Mouse (Mus musculus) forebrain, embryonic 11.5 days (tissue): ENCODE data around the gene Tmem217. TPM values are rescaled to one million over a fixed set of nuclear protein-coding genes. Genes with fewer than 3 reads are reported as not detected.
"Not testable (repeated sequence)": the region's sequence is repeated elsewhere in the genome, so short reads cannot be mapped to it uniquely, and the experiment has no call there.

ENCODE experiments used
- ATAC-seq: fragments of 200-750 bp; cut with Nextera tagmentation; replicated peaks from 2 replicates; pipeline ENCODE4 v1.8.0; 2017; ENCODE audit warnings: moderate TSS enrichment; ENCODE audit not compliant: low FRiP score
- DNase-seq: peaks from one replicate; pipeline ENCODE4 v3.0.0-alpha.2; 2017; ENCODE audit warnings: low spot score
- H3K27ac ChIP-seq: fragments of 300-500 bp; sonication (generic); 2 replicates; pipeline ENCODE4 v1.5.1; 2014; ENCODE audit warnings: low read depth, low read length
- H3K27me3 ChIP-seq: fragments of 300-500 bp; sonication (generic); 2 replicates; pipeline ENCODE4 v1.6.1; 2014; ENCODE audit warnings: mild to moderate bottlenecking, low read length, mixed read lengths; ENCODE audit not compliant: control insufficient read depth, insufficient read depth
- H3K36me3 ChIP-seq: fragments of 300-500 bp; sonication (generic); 2 replicates; pipeline ENCODE4 v1.6.1; 2014; ENCODE audit warnings: mild to moderate bottlenecking, low read length, moderate library complexity, mixed read lengths; ENCODE audit not compliant: control insufficient read depth, insufficient read depth
- H3K4me1 ChIP-seq: fragments of 300-500 bp; sonication (generic); replicated peaks from 2 replicates; pipeline ENCODE4 v1.6.1; 2014; ENCODE audit warnings: low read length, mixed read lengths; ENCODE audit not compliant: control insufficient read depth, insufficient read depth
- H3K4me2 ChIP-seq: fragments of 300-500 bp; sonication (generic); 2 replicates; pipeline ENCODE4 v1.6.1; 2014; ENCODE audit warnings: low read depth, mild to moderate bottlenecking, low read length, moderate library complexity, mixed read lengths; ENCODE audit not compliant: severe bottlenecking
- H3K4me3 ChIP-seq: fragments of 300-500 bp; sonication (generic); 2 replicates; pipeline ENCODE4 v1.5.1; 2014; ENCODE audit warnings: low read depth, low read length
- H3K9ac ChIP-seq: fragments of 300-500 bp; sonication (generic); 2 replicates; pipeline ENCODE4 v1.6.1; 2014; ENCODE audit warnings: low read length
- H3K9me3 ChIP-seq: fragments of 300-500 bp; sonication (generic); 2 replicates; pipeline ENCODE4 v1.6.1; 2016; ENCODE audit warnings: low read length, mixed read lengths; ENCODE audit not compliant: control insufficient read depth
- WGBS: fragments of 180-500 bp; shearing (Covaris S2); extraction: QIAGEN DNeasy Blood & Tissue Kit; methylation state at CpG from one replicate; pipeline ENCODE4 v1.1.7; 2014; 5-methylcytosine and 5-hydroxymethylcytosine counted together
- polyA plus RNA-seq: library from polyadenylated mRNA; unstranded; fragments of >200 nt; fragmentation: Nextera tagmentation; extraction: Ambion mirVana; gene quantifications from 2 replicates; pipeline ENCODE4 v1.2.1, GENCODE M21; 2014

The Tmem217 gene
- polyA plus RNA-seq, 1 experiment from 2014 or later = 0.71 TPM

DNA sequence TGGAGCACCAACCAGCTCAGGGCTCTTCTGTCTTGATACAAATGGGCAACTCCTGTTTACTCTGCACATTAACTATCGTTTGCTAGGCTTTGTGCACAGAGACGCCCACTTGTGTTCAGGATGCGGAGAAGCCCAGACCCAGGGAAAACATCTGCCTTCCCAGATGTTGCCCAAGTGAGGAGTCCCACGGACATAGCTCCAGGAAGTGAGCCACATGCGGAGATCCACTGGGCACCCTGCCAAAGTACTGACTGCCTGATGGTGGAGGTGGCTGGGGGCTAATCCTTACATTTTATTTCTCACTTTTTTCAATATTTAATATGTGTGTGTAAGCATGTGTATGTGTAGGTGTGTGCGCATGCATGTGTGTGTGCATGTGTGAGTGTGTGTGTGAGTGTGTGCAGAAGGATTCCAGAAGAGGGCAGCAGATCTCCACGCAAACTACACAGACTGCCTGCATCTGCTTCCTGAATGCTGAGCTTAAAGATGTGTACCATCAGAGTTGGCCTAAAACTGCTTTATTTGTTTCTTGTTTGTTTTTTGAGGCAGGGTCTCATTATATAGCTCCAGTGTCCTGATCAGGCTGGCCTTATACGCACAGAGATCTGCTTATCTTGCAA lies 23.5 kb downstream of the Tmem217 start:
- 91% methylated on average over 8 of the region's 8 CpGs for WGBS
- DNase-seq = no peak

GRCm38 (mm10) chr17:29525613-29526012 lies 26.6 kb downstream of the Tmem217 start:
- Histone ChIP-seq H3K9me3 (no peaks in the 10 kb centered on the region), H3K36me3 (no peaks in the 10 kb centered on the region), H3K4me1 (no peaks in the 10 kb centered on the region), H3K4me3 (no peak overlapping the region), H3K27me3 (no peaks in the 10 kb centered on the region), H3K27ac (no peak overlapping the region), H3K4me2 (no peak overlapping the region), H3K9ac (no peak overlapping the region)
- no peak for DNase-seq
- 81% methylated on average over 2 of the region's 2 CpGs for WGBS
- ATAC-seq = no peak

More for the DNA sequence above, 23.5 kb downstream of the Tmem217 start:
- H3K9me3 ChIP-seq = no peaks in the 10 kb centered on the region
- H3K27ac ChIP-seq = no peak overlapping the region
- H3K36me3 ChIP-seq = no peaks in the 10 kb centered on the region
- no peak overlapping the region for H3K4me3 ChIP-seq
- ATAC-seq = no peak
- no peaks in the 10 kb centered on the region for H3K4me1 ChIP-seq
- H3K27me3 ChIP-seq = no peaks in the 10 kb centered on the region
- no peak overlapping the region for H3K9ac ChIP-seq
- no peak overlapping the region for H3K4me2 ChIP-seq

DNA sequence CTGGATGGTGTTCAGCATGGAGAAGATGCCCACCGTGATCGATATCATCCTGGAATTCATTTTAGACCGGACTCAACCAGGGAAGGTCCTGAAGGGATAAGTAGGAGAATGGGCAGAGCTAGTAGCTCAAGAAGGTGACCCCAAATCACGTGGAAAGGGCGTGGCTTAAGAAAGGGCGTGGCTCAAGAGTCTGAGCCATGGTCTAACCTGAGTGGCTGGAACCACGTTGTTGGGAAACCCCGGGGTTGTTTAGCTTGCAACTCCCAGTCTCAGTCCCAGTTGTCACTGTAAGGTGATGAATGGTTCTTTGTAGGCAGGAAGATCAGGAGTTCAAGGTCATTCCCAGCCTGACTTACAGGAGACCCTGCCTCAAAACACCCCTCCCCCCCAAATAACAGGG lies 32.5 kb downstream of the Tmem217 start:
- no peak overlapping the region for H3K4me2 ChIP-seq
- no peaks in the 10 kb centered on the region for H3K9me3 ChIP-seq
- ATAC-seq (no peak), DNase-seq (no peak)
- no peaks in the 10 kb centered on the region for H3K4me1 ChIP-seq
- 78% methylated on average over 8 of the region's 8 CpGs for WGBS
- no peak overlapping the region for H3K27ac ChIP-seq
- no peak overlapping the region for H3K4me3 ChIP-seq
- H3K36me3 ChIP-seq = no peaks in the 10 kb centered on the region
- H3K27me3 ChIP-seq = no peaks in the 10 kb centered on the region
- no peak overlapping the region for H3K9ac ChIP-seq

GRCm38 (mm10) chr17:29518665-29519064 lies 33.5 kb downstream of the Tmem217 start:
- not testable (repeated sequence) for ATAC-seq, H3K4me3 ChIP-seq, DNase-seq, H3K4me1 ChIP-seq, H3K27ac ChIP-seq, H3K27me3 ChIP-seq, H3K36me3 ChIP-seq, H3K9me3 ChIP-seq, H3K9ac ChIP-seq, H3K4me2 ChIP-seq
- 88% methylated on average over 5 of the region's 5 CpGs for WGBS

GRCm38 (mm10) chr17:29514435-29514834 lies 37.8 kb downstream of the Tmem217 start:
- 3% methylated on average over 11 of the region's 11 CpGs for WGBS
- Histone ChIP-seq H3K9ac (no peak overlapping the region), H3K4me1 (no peaks in the 10 kb centered on the region), H3K27ac (no peak overlapping the region), H3K4me2 (no peak overlapping the region), H3K36me3 (no peaks in the 10 kb centered on the region), H3K9me3 (no peaks in the 10 kb centered on the region), H3K4me3 (no peak overlapping the region), H3K27me3 (no peaks in the 10 kb centered on the region)
- no peak for ATAC-seq
- DNase-seq = peak; percentile 84

DNA sequence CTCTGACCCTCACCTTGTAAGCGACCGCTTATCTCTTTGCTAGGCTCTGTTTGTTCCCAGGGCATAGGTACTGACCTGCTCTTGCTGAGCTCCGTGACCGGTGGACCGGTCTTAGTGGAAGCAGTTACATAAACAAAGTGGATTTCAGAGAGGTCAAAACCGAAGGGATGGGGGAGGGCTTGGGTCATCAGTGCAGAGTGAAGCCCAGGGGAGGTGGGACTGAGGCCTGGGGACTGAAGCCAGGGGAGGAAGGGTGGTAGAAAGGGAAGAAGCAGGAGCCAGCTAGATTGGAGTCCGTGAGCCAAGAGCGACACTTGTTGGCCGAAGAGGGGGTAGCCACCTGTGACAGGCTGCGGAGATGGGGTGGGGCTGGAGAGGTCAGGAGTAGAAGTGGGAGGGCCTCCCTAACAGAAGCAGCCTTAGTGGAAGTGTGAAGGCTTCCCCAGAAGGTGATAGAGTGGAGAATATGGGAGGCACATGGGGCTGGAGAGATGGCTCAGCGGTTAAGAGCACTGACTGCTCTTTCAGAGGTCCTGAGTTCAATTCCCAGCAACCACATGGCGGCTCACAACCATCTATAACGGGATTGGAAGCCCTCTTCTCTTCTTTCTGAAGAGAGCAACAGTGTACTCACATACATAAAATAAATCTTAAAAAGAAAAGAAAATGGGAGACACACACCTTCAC lies 39.0 kb downstream of the Tmem217 start:
- H3K4me3 ChIP-seq = no peak overlapping the region
- no peak overlapping the region for H3K4me2 ChIP-seq
- no peaks in the 10 kb centered on the region for H3K36me3 ChIP-seq
- WGBS = 43% methylated on average over 13 of the region's 13 CpGs
- H3K9me3 ChIP-seq = no peaks in the 10 kb centered on the region
- DNase-seq (peak; percentile 78), ATAC-seq (peak; percentile 36; the same call in 1 of the 2 replicates)
- no peaks in the 10 kb centered on the region for H3K4me1 ChIP-seq
- no peak overlapping the region for H3K27ac ChIP-seq
- H3K9ac ChIP-seq = no peak overlapping the region
- no peaks in the 10 kb centered on the region for H3K27me3 ChIP-seq

- Histone ChIP-seq H3K36me3 (no peaks in the 10 kb centered on the region), H3K9ac (no peak overlapping the region), H3K4me1 (no peaks in the 10 kb centered on the region), H3K27ac (no peak overlapping the region), H3K4me2 (no peak overlapping the region), H3K27me3 (no peaks in the 10 kb centered on the region), H3K9me3 (no peaks in the 10 kb centered on the region), H3K4me3 (no peak overlapping the region)
- ATAC-seq (no peak), DNase-seq (no peak)
- 74% methylated on average over 8 of the region's 8 CpGs for WGBS
Measured at GRCm38 (mm10) chr17:29510691-29511090, 41.5 kb downstream of the Tmem217 start.

- Histone ChIP-seq H3K4me2 (no peak overlapping the region), H3K9ac (no peak overlapping the region), H3K36me3 (no peaks in the 10 kb centered on the region), H3K4me3 (no peak overlapping the region), H3K4me1 (no peaks in the 10 kb centered on the region), H3K9me3 (no peaks in the 10 kb centered on the region), H3K27ac (no peak overlapping the region), H3K27me3 (no peaks in the 10 kb centered on the region)
- 77% methylated on average over 12 of the region's 12 CpGs for WGBS
- DNase-seq (peak; percentile 33), ATAC-seq (no peak)
Measured at GRCm38 (mm10) chr17:29508927-29509608, 43.1 kb downstream of the Tmem217 start.
